Mouse (Mus musculus) hindbrain, embryonic 16.5 days (tissue): ENCODE results near the gene Mapk14. TPM values are rescaled to one million over a fixed set of nuclear protein-coding genes. Genes with fewer than 3 reads are reported as not detected.

Source experiments
- ATAC-seq: fragments of 200-750 bp; cut with Nextera tagmentation; 2 replicates; pipeline ENCODE4 v1.8.0; 2017; ENCODE audit warnings: moderate TSS enrichment, moderate library complexity
- H3K27ac ChIP-seq: fragments of 300-500 bp; sonication (generic); 2 replicates; pipeline ENCODE4 v1.5.1; 2014; ENCODE audit warnings: low read depth, mild to moderate bottlenecking, control low read depth, low read length, moderate library complexity
- H3K27me3 ChIP-seq: fragments of 300-500 bp; sonication (generic); replicated peaks from 2 replicates; pipeline ENCODE4 v1.6.1; 2014; ENCODE audit warnings: low read length; ENCODE audit not compliant: control insufficient read depth, insufficient read depth
- H3K36me3 ChIP-seq: fragments of 300-500 bp; sonication (generic); 2 replicates; pipeline ENCODE4 v1.6.1; 2014; ENCODE audit warnings: mild to moderate bottlenecking, low read length, moderate library complexity, mixed read lengths; ENCODE audit not compliant: control insufficient read depth, insufficient read depth
- H3K4me1 ChIP-seq: fragments of 300-500 bp; sonication (generic); 2 replicates; pipeline ENCODE4 v1.6.1; 2014; ENCODE audit warnings: low read depth, low read length; ENCODE audit not compliant: control insufficient read depth, insufficient read depth
- H3K4me2 ChIP-seq: fragments of 300-500 bp; sonication (generic); 2 replicates; pipeline ENCODE4 v1.6.1; 2014; ENCODE audit warnings: mild to moderate bottlenecking, low read length, control low read depth, moderate library complexity
- H3K4me3 ChIP-seq: fragments of 300-500 bp; sonication (generic); 2 replicates; pipeline ENCODE4 v1.5.1; 2014; ENCODE audit warnings: mild to moderate bottlenecking, low read length, control low read depth, moderate library complexity
- H3K9ac ChIP-seq: fragments of 300-500 bp; sonication (generic); 2 replicates; pipeline ENCODE4 v1.6.1; 2014; ENCODE audit warnings: low read depth, mild to moderate bottlenecking, control low read depth, low read length, moderate library complexity
- H3K9me3 ChIP-seq: fragments of 300-500 bp; sonication (generic); 2 replicates; pipeline ENCODE4 v1.6.1; 2014; ENCODE audit warnings: mild to moderate bottlenecking, low read length, moderate library complexity; ENCODE audit not compliant: control insufficient read depth
- WGBS: fragments of 180-500 bp; shearing (Covaris S2); extraction: QIAGEN DNeasy Blood & Tissue Kit; methylation state at CpG from one replicate; pipeline ENCODE4 v1.1.7; 2014; 5-methylcytosine and 5-hydroxymethylcytosine counted together
- polyA plus RNA-seq: library from polyadenylated mRNA; unstranded; fragments of >200 nt; fragmentation: Nextera tagmentation; extraction: Ambion mirVana; gene quantifications from 2 replicates; pipeline ENCODE4 v1.2.1, GENCODE M21; 2015

Mapk14 gene
- polyA plus RNA-seq, 1 experiment from 2014 or later = 22.7 TPM

DNA sequence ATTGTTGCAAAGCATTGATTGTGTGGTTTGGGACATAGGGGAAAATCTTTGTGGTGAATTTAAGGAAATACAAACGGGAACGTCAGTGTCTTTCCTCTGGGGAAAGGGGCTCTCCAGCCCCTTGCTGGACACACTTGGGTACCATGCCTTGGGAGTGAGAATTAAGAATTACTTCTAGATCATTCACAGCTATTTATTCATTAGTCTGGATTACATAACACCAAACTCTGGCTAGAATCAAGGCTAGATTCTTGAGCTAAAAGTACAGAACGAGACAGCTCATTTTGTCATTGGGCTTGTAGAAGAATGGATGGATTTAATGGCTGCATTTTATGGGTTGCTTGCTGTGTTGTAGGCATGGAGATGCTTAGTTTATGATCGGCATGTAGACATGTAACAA lies 3.7 kb downstream of the Mapk14 start:
- Histone ChIP-seq H3K27me3 (no peaks in the 10 kb centered on the region), H3K9ac (no peak overlapping the region), H3K4me3 (no peak overlapping the region), H3K27ac (no peak overlapping the region), H3K36me3 (no peaks in the 10 kb centered on the region), H3K4me2 (no peak overlapping the region), H3K4me1 (peaks cover 39% of the 10 kb centered on the region), H3K9me3 (no peaks in the 10 kb centered on the region)
- 73% methylated on average over 4 of the region's 4 CpGs for WGBS
- no peak for ATAC-seq

DNA sequence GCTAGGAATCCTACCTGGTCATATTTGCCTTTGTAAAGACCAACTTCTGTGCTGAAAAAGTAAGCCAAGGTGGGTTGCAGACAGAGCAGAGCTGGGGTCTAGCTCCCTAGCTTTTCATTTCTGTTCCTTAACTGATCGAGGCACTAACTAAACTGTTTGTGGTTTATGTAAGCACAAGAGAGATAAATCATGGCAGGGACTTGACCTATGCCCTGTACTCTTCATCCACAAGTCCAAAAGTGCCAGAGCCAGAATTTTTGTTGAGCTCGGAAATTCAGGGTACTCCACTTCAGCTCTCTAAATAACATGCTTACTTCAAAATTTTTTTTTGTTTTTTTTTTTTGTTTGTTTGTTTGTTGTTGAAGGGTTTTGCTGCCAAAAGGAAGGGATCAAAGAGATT lies 5.5 kb downstream of the Mapk14 start:
- 53% methylated on average over 2 of the region's 2 CpGs for WGBS
- Histone ChIP-seq H3K27me3 (no peaks in the 10 kb centered on the region), H3K36me3 (no peaks in the 10 kb centered on the region), H3K9ac (no peak overlapping the region), H3K27ac (no peak overlapping the region), H3K4me1 (peaks cover 32% of the 10 kb centered on the region), H3K9me3 (no peaks in the 10 kb centered on the region), H3K4me2 (no peak overlapping the region), H3K4me3 (no peak overlapping the region)
- no peak for ATAC-seq

DNA sequence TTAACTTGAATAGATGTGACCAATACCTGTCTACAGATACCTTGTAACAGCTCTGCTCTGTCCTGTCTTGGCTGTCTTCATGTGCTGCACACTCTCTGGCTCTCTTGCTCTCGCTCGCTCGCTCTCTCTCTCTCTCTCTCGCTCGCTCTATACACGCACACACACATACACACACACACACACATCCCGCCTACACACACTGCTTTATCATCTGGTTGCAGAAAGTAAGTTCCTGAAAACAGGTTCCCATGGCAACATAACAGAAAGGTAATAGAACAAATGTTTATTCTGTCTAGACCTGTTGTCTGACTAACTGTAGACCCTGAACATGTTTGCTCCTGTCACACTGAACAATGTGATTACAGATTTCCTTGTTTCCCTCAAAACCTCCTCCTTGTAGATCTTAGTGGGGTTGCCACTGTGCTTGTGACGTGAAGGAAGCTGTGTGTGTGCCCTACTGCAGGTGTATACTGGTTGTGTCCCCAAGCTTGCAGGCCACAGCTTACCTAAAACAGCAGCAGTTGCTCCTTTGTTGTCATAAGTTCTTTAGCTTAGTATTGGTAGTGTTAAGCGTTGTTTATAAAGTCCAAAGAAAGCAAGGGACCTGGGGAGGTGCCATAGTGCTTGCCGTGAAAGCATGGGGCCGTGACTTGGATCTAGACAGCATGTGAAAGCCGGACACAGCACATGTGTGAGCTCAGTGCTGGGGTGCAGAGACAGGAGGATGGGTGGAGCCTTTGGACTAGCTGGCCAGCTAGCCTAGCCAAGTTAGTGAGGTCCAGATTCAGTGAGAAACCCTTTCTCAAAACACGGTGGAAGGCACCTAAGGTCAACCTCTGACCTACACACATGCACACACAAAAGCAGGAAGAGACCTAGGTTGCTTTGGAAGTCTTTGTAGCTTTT lies 6.4 kb downstream of the Mapk14 start:
- WGBS = 69% methylated on average over 13 of the region's 13 CpGs
- ATAC-seq = 0 out of 2 replicates have a peak, but pooled peaks have one; percentile 63
- no peak overlapping the region for H3K27ac ChIP-seq

DNA sequence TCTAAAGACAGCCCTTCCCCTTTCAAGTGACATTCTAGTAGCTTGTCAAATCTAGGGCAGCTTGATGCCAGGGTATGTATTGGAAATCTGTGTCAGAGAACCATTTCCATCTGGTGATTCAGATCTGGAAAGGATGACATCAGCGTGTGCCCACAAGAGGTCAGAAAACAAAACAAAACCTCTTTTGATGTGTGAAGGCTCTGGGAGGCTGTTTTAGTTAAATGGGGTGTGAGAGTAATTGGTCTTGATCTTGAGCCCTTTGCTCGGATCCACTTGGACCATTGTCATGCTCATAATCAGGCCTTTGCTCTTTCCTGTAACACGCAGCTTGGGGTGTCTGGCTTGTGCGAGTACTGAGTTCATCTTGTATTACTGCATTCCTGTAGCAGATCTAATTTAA lies 7.1 kb downstream of the Mapk14 start:
- Histone ChIP-seq H3K9ac (no peak overlapping the region), H3K4me1 (peaks cover 25% of the 10 kb centered on the region), H3K27ac (no peak overlapping the region), H3K9me3 (no peaks in the 10 kb centered on the region), H3K4me2 (no peak overlapping the region), H3K27me3 (no peaks in the 10 kb centered on the region), H3K36me3 (no peaks in the 10 kb centered on the region), H3K4me3 (no peak overlapping the region)
- WGBS = 41% methylated on average over 4 of the region's 4 CpGs
- no peak for ATAC-seq

More for the DNA sequence above, 6.4 kb downstream of the Mapk14 start:
- Histone ChIP-seq H3K9me3 (no peaks in the 10 kb centered on the region), H3K4me2 (no peak overlapping the region), H3K36me3 (no peaks in the 10 kb centered on the region), H3K4me3 (no peak overlapping the region), H3K27me3 (no peaks in the 10 kb centered on the region), H3K4me1 (peaks cover 32% of the 10 kb centered on the region), H3K9ac (no peak overlapping the region)

DNA sequence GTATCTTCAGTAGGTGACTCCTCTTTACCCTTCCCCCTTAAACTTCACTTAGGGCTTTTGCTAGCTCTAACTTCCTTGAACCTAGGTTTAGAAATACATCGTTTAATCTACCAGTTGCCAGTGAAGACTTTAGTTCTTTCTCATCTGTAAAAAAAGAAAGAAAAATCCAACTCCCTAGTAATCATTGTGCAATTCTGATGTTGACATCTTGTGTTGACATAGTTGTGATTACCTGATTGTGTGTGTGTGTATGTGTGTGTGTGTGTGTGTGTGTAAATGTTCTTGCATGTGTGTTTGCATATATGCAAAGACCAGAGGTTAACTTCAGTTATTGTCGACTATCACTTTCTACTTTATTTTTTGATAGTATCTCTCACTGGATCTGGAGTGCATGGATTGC lies 7.5 kb downstream of the Mapk14 start:
- Histone ChIP-seq H3K4me2 (no peak overlapping the region), H3K27me3 (no peaks in the 10 kb centered on the region), H3K9me3 (no peaks in the 10 kb centered on the region), H3K4me3 (no peak overlapping the region), H3K27ac (no peak overlapping the region), H3K4me1 (peaks cover 21% of the 10 kb centered on the region), H3K36me3 (no peaks in the 10 kb centered on the region), H3K9ac (no peak overlapping the region)
- WGBS = 90% methylated on average over 2 of the region's 2 CpGs
- no peak for ATAC-seq

DNA sequence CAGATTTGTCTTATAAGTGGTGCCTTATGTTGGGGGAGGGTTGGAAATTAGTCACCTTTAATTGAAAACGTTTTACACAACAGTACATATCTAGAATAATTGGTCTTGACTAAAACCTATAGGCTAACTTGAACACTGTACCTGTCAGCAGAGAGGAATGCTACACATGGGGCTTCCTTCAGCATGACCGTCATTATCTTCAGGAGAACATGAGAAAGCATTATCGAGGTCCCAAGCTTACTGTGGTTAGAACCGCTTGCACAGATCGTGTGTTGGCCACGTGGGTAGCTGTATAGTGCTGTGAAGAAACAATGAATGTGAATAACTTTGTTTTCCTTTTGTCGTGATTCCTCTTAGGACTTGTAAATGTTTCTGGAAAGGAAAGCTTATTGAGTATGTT lies 8.7 kb downstream of the Mapk14 start:
- Histone ChIP-seq H3K27me3 (no peaks in the 10 kb centered on the region), H3K4me1 (peaks cover 16% of the 10 kb centered on the region), H3K4me3 (no peak overlapping the region), H3K36me3 (no peaks in the 10 kb centered on the region), H3K9ac (no peak overlapping the region), H3K9me3 (no peaks in the 10 kb centered on the region), H3K4me2 (no peak overlapping the region), H3K27ac (no peak overlapping the region)
- 86% methylated on average over 7 of the region's 7 CpGs for WGBS
- no peak for ATAC-seq

DNA sequence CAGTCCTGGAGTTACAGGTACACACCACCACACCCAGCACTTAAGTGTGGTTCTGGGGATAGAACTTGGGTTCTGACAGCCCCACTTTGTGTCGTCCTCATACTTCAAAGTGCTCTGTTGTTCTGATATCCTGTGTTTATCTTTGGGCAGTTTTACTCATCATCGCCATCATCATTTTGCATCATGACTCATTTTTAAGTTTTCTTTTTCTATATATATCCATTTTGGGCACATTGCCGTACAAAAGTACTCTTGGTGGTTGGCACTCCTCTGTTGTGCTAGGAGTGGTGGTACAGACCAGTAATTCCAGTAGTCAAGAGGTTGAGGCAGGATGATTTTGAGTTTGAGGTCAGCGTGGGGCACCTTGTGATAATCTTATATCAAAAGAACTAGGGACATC lies 10.0 kb downstream of the Mapk14 start:
- Histone ChIP-seq H3K36me3 (no peaks in the 10 kb centered on the region), H3K27me3 (no peaks in the 10 kb centered on the region), H3K9me3 (no peaks in the 10 kb centered on the region), H3K9ac (no peak overlapping the region), H3K4me1 (peaks cover 14% of the 10 kb centered on the region), H3K27ac (no peak overlapping the region), H3K4me3 (no peak overlapping the region), H3K4me2 (no peak overlapping the region)
- ATAC-seq = no peak
- 96% methylated on average over 4 of the region's 4 CpGs for WGBS

DNA sequence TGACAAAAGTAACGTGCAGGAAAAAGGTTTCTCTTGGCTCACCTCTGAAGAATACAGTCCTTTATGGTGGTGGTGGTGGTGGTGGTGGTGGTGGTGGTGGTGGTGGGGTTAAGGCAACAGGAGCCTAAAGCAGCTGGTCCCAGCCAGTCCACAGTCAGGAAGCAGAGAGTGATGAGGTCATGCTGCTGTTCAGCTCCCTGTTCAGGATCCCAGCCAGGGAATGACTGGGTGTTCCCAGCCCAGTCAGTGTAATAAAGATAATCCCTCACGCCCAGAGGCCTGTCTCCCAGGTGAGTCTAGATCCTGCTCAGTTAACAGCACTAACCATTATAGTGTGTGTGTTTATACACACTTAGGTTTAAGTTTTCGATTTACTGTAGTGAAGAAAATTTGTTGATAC lies 10.6 kb downstream of the Mapk14 start:
- Histone ChIP-seq H3K4me3 (no peak overlapping the region), H3K9me3 (no peaks in the 10 kb centered on the region), H3K9ac (no peak overlapping the region), H3K27me3 (no peaks in the 10 kb centered on the region), H3K4me2 (no peak overlapping the region), H3K4me1 (peaks cover 9% of the 10 kb centered on the region), H3K27ac (no peak overlapping the region), H3K36me3 (no peaks in the 10 kb centered on the region)
- ATAC-seq = no peak
- 92% methylated on average over 3 of the region's 3 CpGs for WGBS

DNA sequence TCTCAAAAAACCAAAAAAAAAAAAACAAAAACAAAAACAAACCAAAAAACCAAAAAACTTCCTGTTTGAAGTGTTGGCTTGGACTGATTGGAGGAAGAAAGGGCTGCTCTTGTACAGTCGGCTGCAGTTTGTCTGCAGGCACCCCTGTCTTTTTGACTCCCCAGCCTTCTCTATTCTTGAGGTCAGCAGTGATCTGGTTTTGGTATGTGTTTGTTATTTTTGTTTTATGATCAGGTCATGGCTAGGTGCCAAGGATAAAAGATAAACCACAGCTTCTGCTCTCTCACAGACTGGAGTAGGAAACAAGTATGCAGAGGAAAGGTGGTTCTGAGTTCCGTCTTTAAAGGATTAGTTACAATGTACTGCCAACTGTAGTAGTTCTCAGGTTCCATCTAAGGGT lies 11.5 kb downstream of the Mapk14 start:
- Histone ChIP-seq H3K27ac (no peak overlapping the region), H3K9me3 (no peaks in the 10 kb centered on the region), H3K36me3 (no peaks in the 10 kb centered on the region), H3K4me1 (peaks cover 3% of the 10 kb centered on the region; the same call in 1 of the 2 replicates), H3K4me2 (no peak overlapping the region), H3K9ac (no peak overlapping the region), H3K4me3 (no peak overlapping the region), H3K27me3 (no peaks in the 10 kb centered on the region)
- 79% methylated on average over 2 of the region's 2 CpGs for WGBS
- ATAC-seq = no peak
